Mouse (Mus musculus) left cerebral cortex, adult 2 months (tissue): ENCODE data around the gene Arf3. TPM values are rescaled to one million over a fixed set of nuclear protein-coding genes. Genes with fewer than 3 reads are reported as not detected.
A peak's percentile ranks its signal among the peaks of the same experiment; 100 is the strongest.
"Not testable (repeated sequence)": the region's sequence is repeated elsewhere in the genome, so short reads cannot be mapped to it uniquely, and the experiment has no call there.

Source experiments
- DNase-seq, 2 experiments: peaks; one replicate each; pipeline ENCODE4 v3.0.0; 2021 to 2022; ENCODE audit warnings: low spot score in 2 of 2, mixed read lengths in 1 of 2; ENCODE audit errors: extremely low spot score in 1 of 2
- H3K27ac ChIP-seq: fragments of 200-600 bp; 2 replicates; pipeline ENCODE4 v1.8.1; 2022
- H3K4me3 ChIP-seq: fragments of 200-600 bp; 2 replicates; pipeline ENCODE4 v1.8.1; 2022
- CTCF ChIP-seq: fragments of 200-600 bp; IDR thresholded peaks from 2 replicates; pipeline ENCODE4 v1.8.1; 2022; ENCODE audit warnings: antibody characterized with exemption, mild to moderate bottlenecking, moderate library complexity
- intact Hi-C: fragments of 180-260 bp; cut with DNase I; formaldehyde crosslinking; loops from one replicate; pipeline ENCODE4 v1.15.1; 2025
- total RNA-seq, 2 experiments: library from RNA; stranded (reverse); gene quantifications; 2 replicates each; pipeline ENCODE4 v1.2.3; 2021

The Arf3 gene
- total RNA-seq, 2 experiments from 2014 or later = 749 to 756 TPM

DNA sequence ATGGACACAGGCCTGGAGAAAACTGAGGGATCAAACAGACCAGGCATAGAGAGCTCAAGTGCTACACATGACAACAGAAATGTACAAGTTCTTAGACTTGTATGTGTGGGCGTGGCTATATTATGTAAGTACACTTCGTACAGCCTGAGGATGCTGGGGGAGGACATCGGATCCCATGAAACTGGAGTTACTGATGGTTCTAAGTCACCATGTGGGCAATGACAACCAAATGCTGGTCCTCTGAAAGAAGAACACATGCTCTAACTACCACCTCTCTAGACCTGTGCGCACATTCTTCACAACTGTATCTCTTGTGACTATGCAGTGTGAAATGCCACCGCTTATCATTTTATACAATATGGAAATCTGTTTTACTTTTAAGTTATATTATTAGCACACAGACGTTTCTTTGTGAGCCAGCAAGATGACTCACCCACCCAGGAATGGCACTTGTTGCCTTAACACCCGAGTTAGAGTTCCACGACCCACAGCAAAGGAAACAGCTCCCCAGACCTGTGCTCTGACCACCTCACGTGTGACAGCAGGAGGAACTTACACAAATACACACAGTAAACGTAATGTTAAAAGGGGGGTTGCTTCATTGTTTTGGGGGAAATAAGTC, 16.6 kb downstream of the Arf3 start:
- DNase-seq = no peak
- intact Hi-C loops = no loop called here
- Histone ChIP-seq H3K27ac (no peak overlapping the region), H3K4me3 (no peak overlapping the region)
- TF ChIP-seq CTCF = no peak

DNA sequence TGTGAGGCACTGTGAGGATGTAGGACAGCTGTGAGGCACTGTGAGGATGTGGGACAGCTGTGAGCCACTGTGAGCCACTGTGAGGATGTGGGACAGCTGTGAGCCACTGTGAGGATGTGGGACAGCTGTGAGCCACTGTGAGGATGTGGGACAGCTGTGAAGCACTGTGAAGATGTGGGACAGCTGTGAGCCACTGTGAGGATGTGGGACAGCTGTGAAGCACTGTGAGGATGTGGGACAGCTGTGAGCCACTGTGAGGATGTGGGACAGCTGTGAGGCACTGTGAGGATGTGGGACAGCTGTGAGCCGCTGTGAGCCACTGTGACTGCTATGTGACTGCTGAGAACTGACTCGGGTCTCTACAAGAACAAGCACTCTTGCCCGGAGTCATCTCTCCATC, 19.2 kb downstream of the Arf3 start:
- intact Hi-C loops, DNase-seq, H3K4me3 ChIP-seq, H3K27ac ChIP-seq: not testable (repeated sequence)

DNA sequence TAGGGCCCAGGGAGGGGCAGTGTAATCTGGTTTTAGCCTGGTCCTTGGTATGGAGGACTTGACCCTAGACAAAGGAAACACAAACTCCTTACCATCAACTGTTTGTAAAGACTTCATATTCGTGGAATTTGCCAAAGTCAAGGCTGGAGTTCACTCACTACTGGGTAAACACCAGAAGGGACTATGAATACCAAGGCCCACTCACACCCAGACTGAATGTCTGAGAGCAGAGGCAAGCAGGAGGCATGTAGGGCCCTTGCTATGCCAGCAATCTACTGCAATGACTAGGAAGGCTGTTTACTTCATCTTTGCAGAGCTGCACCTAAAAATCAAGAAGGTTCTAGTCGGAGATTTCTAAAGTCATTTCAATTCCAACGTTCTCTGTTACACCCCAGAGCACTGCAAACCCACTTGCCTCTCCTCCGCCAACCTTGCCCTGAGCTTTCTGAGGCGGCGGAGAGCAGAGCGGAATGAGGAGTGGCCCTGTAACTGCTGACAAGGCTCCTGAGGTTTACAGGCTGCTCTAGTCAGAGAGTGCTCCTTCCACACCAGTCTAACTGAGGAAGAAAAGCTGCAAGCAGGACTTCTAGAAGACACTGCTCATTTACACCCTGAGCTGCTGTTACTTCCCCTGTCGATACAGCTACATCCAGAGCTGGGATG, 20.1 kb downstream of the Arf3 start:
- Histone ChIP-seq H3K27ac (0 out of 2 replicates have a peak overlapping the region, but pooled peaks have one; percentile 8), H3K4me3 (no peak overlapping the region)
- intact Hi-C loops = no loop called here
- DNase-seq = no peak
- TF ChIP-seq CTCF = no peak

DNA sequence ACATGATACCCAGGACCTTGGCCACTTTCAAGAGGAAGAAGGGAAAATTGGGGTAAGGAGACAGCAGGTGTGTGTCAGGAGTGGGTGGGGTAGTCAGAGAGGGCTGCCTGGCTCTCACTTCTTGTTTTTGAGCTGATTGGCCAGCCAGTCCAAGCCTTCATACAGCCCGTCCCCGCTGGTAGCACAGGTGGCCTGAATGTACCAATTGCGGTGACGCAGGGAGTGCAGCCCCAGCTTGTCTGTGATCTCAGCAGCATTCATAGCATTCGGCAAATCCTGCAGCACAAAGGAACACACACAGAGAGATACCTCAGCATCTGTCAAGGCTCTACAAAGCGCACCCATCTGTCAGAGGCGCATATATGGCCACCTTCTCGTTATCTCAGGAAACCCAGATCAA, 22.8 kb downstream of the Arf3 start:
- Histone ChIP-seq H3K27ac (no peak overlapping the region), H3K4me3 (no peak overlapping the region)
- intact Hi-C loops = no loop called here
- no peak for DNase-seq
- no peak for TF ChIP-seq CTCF

DNA sequence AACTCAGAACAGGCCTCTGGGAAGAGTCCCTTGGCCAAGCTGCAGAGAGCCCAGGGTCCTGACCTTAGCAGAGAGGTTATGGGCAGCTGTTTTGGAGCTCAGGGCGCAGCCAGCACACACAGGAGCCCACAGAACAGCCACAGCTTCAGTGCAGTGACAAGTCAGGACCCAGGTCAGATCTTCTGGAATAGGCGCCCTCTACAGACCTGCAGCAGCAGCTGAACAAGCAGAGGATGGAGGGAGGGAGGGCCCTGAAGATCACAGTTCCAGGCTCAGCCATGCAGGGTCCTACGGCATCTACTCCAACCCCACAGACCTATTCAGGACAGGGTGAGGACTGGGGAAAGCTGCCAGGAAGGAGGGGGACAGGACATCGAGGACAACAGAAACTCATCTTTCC, 24.2 kb downstream of the Arf3 start:
- DNase-seq = no peak
- no peak; the same call in none of the 2 replicates for TF ChIP-seq CTCF
- intact Hi-C loops = no loop called here
- no peak overlapping the region for H3K27ac ChIP-seq
- no peak overlapping the region for H3K4me3 ChIP-seq

DNA sequence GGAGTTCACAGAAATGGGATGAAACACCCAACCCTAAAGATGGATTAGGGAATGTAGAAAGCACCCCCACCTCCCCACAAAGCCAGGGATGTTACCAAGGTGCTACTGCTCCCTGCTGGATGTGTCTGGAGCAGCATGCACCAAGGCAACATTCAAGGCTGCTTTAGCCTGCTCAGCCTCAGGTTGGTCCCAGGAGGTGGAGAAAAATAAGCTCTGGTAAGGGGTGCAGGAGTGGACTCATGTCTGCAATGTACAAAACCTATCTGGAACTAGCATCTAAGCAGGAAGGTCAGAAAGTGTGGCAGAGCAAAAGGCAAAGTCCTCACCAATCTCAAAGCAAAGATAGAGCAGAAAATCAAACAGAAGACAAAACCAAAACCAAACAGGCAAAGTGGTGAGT, 25.1 kb downstream of the Arf3 start:
- peak; percentile 73 for TF ChIP-seq CTCF
- DNase-seq = peak; percentile 28 to 46

DNA sequence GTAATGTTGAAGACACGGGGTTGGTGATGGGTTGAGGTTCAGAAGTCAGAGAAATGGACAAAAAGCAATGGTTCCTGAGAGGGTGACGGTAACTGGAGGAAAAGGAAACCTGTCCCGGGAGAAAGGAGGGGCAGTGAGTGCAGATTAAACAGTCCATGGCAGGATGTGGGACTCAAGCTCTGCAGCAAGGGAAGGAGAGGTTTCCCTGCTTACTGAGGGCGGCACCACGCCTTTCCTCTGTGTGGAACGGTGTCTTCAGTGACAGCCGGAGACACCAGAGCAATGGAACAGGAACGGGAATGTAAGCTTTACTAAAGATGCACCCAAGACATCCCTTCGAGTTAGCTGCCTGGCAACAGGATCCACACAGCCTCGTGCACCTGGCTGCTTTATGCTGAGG, 26.5 kb downstream of the Arf3 start:
- DNase-seq = no peak
- H3K27ac ChIP-seq = no peak overlapping the region
- intact Hi-C loops = no loop called here
- TF ChIP-seq CTCF = no peak
- H3K4me3 ChIP-seq = no peak overlapping the region

More for the DNA sequence above, 25.1 kb downstream of the Arf3 start:
- intact Hi-C loops = no loop called here
- Histone ChIP-seq H3K27ac (no peak overlapping the region), H3K4me3 (no peak overlapping the region)

DNA sequence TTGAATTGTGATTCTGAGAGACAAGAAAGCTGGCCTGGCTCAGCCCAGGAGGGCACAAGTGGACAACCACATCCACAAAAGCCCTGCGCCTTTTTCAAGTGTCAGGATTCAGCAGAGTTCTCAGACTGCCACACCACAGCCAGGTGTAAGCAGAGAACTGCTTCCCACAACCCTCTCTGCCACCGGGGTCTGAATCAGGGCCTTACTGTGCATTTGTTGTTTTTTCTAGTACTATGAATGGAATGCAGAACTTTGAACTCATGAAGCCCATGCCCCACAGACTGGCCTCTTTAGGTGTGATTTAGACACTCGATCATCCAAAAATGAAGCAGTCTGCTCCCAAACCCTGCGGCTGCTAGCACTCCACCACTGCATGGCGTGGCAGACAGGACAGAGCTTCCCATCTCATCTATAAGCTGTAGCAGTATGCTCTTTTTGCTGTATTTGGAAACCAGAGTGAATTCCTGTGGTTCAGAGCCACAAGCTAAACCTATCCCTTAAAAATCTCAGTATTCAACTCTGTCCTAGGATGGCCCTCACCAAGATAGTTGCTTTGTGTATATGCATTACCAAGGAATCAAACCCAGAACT, 28.9 kb downstream of the Arf3 start:
- no peak for DNase-seq
- no peak for TF ChIP-seq CTCF
- intact Hi-C loops = no loop called here
- Histone ChIP-seq H3K4me3 (no peak overlapping the region), H3K27ac (no peak overlapping the region)

DNA sequence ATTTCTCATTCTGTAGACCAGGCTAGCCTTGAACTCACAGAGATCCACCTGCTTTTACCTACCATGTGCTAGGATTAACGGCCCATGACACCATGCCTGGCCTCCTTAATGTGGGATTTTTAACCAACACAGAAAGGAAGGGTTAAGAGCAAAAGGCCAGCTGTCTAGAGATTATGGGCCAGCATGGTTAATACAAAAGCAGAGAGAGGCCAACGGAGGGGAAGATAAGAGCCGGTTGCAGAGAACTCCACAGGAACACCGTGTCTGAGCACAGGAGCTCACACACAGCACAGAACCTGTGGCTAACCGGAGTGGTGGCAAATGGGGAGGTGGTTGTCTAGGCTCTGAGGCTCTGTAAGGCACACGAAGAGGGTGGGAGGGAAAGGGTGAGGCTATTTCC, 29.6 kb downstream of the Arf3 start:
- DNase-seq = no peak
- intact Hi-C loops = no loop called here
- TF ChIP-seq CTCF = no peak
- Histone ChIP-seq H3K27ac (no peak overlapping the region), H3K4me3 (no peak overlapping the region)

DNA sequence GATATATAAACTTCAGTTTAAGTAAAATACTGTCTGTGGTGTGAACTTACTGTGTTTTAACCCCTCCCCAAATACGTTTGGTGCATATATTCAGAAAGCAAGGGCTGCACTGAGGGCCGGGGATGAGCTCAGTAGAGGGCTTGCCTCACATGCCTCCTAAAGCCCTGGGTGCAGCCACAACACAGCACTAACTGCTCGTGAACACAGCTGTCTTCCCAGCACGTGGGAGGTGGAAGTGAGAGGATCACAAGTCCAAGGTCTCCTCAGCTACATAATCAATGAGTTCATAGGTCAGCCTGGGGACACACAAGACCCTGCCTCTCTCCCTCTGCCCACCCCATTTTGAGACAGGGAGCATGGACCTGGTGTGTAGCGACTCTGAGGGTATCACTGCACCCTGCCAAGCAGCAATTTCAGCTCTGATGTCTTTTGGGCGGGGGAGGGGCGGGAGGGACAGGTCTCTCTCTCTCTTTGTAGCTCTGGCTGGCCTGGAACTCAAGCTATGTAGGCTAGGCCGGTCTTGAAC, 30.9 kb downstream of the Arf3 start:
- Histone ChIP-seq H3K27ac (no peak overlapping the region), H3K4me3 (no peak overlapping the region)
- TF ChIP-seq CTCF = no peak
- intact Hi-C loops = no loop called here
- no peak for DNase-seq

DNA sequence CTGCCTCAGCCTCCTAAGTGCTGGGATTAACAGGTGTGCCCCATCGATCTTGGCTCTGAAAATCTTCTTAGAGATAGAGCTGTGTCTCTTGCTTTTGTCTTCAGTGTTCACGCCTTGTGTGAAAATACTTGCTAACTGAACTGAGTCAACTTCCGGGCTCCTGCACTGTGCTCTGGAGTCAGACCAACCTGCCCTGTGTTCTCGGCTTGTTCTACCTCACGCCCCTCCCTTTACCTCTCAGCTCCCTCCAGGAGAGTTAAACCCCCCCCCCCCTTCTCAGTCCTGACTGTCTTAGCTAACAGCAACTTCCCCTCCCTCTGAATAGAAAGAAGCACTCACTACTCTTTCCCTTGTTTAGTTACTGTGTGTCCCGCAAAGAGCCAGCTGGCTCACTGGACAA, 32.2 kb downstream of the Arf3 start:
- no peak for DNase-seq
- TF ChIP-seq CTCF = no peak

DNA sequence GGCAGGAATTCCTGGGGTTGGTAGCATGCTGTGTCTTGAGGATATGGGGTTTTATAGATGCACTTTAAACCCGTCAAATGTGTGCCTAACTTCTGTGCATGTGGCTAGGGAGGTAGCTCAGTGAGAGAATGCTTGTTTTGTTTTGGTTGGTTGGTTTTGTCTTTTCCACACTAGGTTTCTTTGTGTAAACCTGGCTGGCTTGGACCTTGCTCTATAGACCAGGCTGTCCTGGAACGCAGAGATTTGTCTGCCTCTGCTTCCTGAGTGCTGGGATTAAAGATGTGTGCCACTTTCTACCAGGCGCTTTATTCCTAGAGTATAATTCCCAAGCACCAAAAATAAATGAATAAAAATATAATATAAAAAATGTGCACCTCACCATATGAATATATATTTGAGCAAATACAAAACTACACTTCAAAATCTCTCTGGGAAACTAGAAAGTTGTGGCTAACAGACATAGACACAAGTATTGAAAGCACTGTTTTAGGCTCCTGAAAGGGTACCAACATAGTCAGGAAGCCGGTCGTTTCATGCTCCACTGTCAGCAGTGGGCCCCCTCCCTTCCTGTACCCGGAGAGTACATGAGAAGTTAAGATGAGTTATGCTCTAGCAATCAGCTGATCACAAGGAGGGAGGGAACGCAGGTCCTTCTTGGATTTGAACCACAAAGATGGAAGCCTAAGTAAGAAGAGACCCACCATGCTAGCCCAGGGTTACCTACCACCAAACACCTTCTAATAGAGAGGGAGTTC, 33.0 kb downstream of the Arf3 start:
- DNase-seq = no peak
- no peak overlapping the region for H3K27ac ChIP-seq
- H3K4me3 ChIP-seq = no peak overlapping the region
- intact Hi-C loops = no loop called here
- TF ChIP-seq CTCF = no peak

More for the DNA sequence above, 32.2 kb downstream of the Arf3 start:
- H3K27ac ChIP-seq = no peak overlapping the region
- intact Hi-C loops = no loop called here
- no peak overlapping the region for H3K4me3 ChIP-seq
